Mouse (Mus musculus) embryonic facial prominence, embryonic 14.5 days (tissue): Measurements from ENCODE around the gene Ppp2r2c. TPM values are rescaled to one million over a fixed set of nuclear protein-coding genes. Genes with fewer than 3 reads are reported as not detected.
"Not testable (repeated sequence)": the region's sequence is repeated elsewhere in the genome, so short reads cannot be mapped to it uniquely, and the experiment has no call there.

Source experiments
- ATAC-seq: fragments of 200-750 bp; cut with Nextera tagmentation; 2 replicates; pipeline ENCODE4 v1.8.0; 2017; ENCODE audit warnings: low read depth, moderate number of reproducible peaks, moderate TSS enrichment
- DNase-seq: peaks from one replicate; pipeline ENCODE4 v3.0.0-alpha.2; 2015; ENCODE audit warnings: low spot score
- H3K27ac ChIP-seq: fragments of 300-500 bp; sonication (generic); replicated peaks from 2 replicates; pipeline ENCODE4 v1.5.1; 2014; ENCODE audit warnings: low read depth, mild to moderate bottlenecking, low read length, moderate library complexity
- H3K27me3 ChIP-seq: fragments of 300-500 bp; sonication (generic); replicated peaks from 2 replicates; pipeline ENCODE4 v1.6.1; 2014; ENCODE audit warnings: low read length; ENCODE audit not compliant: control insufficient read depth, insufficient read depth
- H3K36me3 ChIP-seq: fragments of 300-500 bp; sonication (generic); 2 replicates; pipeline ENCODE4 v1.6.1; 2014; ENCODE audit warnings: low read length, mixed read lengths; ENCODE audit not compliant: control insufficient read depth, insufficient read depth
- H3K4me1 ChIP-seq: fragments of 300-500 bp; sonication (generic); 2 replicates; pipeline ENCODE4 v1.6.1; 2014; ENCODE audit warnings: antibody characterized with exemption, low read length; ENCODE audit not compliant: control insufficient read depth, insufficient read depth
- H3K4me2 ChIP-seq: fragments of 300-500 bp; sonication (generic); 2 replicates; pipeline ENCODE4 v1.6.1; 2014; ENCODE audit warnings: low read depth, mild to moderate bottlenecking, low read length, moderate library complexity, mixed read lengths
- H3K4me3 ChIP-seq: fragments of 300-500 bp; sonication (generic); 2 replicates; pipeline ENCODE4 v1.5.1; 2014; ENCODE audit warnings: low read depth, mild to moderate bottlenecking, low read length
- H3K9ac ChIP-seq: fragments of 300-500 bp; sonication (generic); 2 replicates; pipeline ENCODE4 v1.6.1; 2014; ENCODE audit warnings: low read depth, mild to moderate bottlenecking, low read length, moderate library complexity, mixed read lengths
- H3K9me3 ChIP-seq: fragments of 300-500 bp; sonication (generic); 2 replicates; pipeline ENCODE4 v1.6.1; 2016; ENCODE audit warnings: low read length; ENCODE audit not compliant: control insufficient read depth
- WGBS: fragments of 180-500 bp; shearing (Covaris S2); extraction: QIAGEN DNeasy Blood & Tissue Kit; methylation state at CpG from one replicate; pipeline ENCODE4 v1.1.7; 2014; 5-methylcytosine and 5-hydroxymethylcytosine counted together
- polyA plus RNA-seq: library from polyadenylated mRNA; unstranded; fragments of >200 nt; fragmentation: Nextera tagmentation; extraction: Ambion mirVana; gene quantifications from 2 replicates; pipeline ENCODE4 v1.2.1, GENCODE M21; 2014

Gene Ppp2r2c
- polyA plus RNA-seq, 1 experiment from 2014 or later = 3.1 TPM

DNA sequence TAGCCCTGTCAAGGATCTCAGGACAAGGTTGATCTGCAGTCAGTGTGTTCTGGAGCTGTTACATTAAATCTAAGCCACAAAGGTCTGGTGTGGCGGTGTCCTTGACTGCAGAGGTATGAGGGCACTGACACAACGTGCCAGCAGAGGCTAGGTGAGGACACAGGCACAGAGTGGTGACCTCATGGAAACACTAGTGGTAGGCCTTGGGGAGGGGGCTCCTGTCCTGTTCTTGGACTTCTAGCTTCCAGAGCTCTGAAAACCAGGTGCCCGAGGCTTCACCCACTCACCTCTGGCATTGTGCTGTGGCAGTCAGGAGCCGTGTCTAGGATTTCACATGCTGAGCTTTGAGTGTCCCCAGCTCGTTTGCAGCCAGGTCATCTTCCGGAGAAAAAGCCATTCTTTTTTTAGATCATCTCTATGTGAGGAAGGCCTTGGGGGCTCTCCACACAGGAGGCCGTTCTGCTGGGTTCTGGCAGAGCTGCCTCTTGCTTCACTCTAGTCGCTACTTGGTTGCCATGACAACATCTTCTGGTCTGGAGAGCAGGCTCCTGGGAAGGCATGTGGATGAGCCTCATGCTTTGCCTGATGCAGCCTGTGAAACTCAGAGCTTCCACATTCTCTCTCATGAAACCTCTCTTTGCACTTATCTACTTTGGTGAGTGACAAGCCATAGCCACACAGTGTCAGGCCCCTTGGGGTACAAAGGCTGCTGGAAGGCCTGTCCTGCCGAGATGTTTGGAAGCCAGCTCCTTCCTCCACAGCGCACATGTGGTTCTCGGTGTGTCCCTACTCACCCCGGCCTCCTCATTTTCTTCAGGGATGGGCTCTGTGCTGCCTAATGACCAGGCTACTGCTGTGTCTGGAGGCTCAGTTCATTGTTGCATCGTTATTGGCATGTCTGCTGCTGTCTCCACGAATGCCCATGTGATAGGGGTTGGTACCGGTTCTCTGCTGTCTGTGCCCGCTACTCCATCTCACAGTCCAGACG, 67.5 kb downstream of the Ppp2r2c start:
- H3K36me3 ChIP-seq = no peaks in the 10 kb centered on the region
- no peak overlapping the region for H3K27ac ChIP-seq
- 64% methylated on average over 17 of the region's 17 CpGs for WGBS
- H3K27me3 ChIP-seq = no peaks in the 10 kb centered on the region
- no peaks in the 10 kb centered on the region for H3K9me3 ChIP-seq
- no peak overlapping the region for H3K9ac ChIP-seq
- no peak overlapping the region for H3K4me3 ChIP-seq
- ATAC-seq (no peak; the same call in 1 of the 2 replicates), DNase-seq (peak; percentile 81)
- H3K4me1 ChIP-seq = no peaks in the 10 kb centered on the region
- no peak overlapping the region for H3K4me2 ChIP-seq

DNA sequence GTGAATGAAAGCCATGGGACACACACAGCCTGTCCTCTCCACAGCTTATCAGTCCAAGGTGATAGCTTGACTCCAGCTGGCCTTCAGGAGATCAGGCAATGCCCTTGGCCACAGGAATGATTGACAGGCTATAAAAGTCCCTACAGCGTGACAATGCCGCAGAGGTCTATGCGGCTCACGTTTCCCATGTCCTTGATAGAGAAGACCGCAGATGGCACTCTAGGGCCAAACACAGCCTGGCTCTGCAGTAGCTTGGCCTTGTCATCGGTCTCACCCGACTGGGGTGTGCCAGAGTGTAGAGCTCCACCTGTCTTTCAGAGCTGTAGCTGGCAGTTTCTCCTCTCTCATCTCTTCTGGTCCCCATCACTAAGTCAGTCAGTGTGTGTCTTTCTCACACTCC, 68.2 kb downstream of the Ppp2r2c start:
- no peak overlapping the region for H3K9ac ChIP-seq
- no peaks in the 10 kb centered on the region for H3K27me3 ChIP-seq
- H3K4me3 ChIP-seq = no peak overlapping the region
- no peak overlapping the region for H3K4me2 ChIP-seq
- no peaks in the 10 kb centered on the region for H3K36me3 ChIP-seq
- DNase-seq = no peak
- no peak for ATAC-seq
- WGBS = 85% methylated on average over 7 of the region's 7 CpGs
- no peak overlapping the region for H3K27ac ChIP-seq
- no peaks in the 10 kb centered on the region for H3K9me3 ChIP-seq
- no peaks in the 10 kb centered on the region for H3K4me1 ChIP-seq

GRCm38 (mm10) chr5:36938021-36938420, 69.7 kb downstream of the Ppp2r2c start:
- Histone ChIP-seq H3K4me3 (no peak overlapping the region), H3K4me1 (no peaks in the 10 kb centered on the region), H3K9ac (no peak overlapping the region), H3K27me3 (no peaks in the 10 kb centered on the region), H3K4me2 (no peak overlapping the region), H3K27ac (no peak overlapping the region), H3K36me3 (no peaks in the 10 kb centered on the region), H3K9me3 (no peaks in the 10 kb centered on the region)
- 93% methylated on average over 5 of the region's 5 CpGs for WGBS
- DNase-seq = no peak
- no peak for ATAC-seq

- H3K27ac ChIP-seq, ATAC-seq, H3K4me1 ChIP-seq, H3K9ac ChIP-seq, DNase-seq, H3K27me3 ChIP-seq, H3K9me3 ChIP-seq, H3K4me3 ChIP-seq, H3K4me2 ChIP-seq, H3K36me3 ChIP-seq: not testable (repeated sequence)
- 76% methylated on average over 2 of the region's 2 CpGs for WGBS
These were observed 70.7 kb downstream of the Ppp2r2c start for GRCm38 (mm10) chr5:36938991-36939390.

DNA sequence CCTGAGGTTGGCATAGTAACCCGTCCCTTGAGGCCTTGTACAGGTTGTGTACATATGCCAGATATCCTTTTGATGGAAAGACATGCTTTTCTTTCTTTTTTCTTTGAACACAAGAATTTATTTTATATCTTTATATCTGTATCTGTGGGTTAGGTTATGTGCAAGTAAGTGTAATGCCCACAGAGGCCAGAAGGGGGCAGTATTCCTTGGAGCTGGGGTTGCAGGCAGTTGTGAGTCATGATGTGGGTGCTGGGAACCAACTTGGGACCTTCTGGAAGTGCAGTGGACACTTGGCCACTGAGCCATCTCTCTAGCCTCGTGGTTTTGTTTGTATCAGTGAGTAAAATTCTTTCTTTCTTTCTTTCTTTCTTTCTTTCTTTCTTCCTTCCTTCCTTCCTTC, 74.1 kb downstream of the Ppp2r2c start:
- ATAC-seq (no peak), DNase-seq (no peak)
- no peaks in the 10 kb centered on the region for H3K4me1 ChIP-seq
- no peaks in the 10 kb centered on the region for H3K36me3 ChIP-seq
- no peak overlapping the region for H3K9ac ChIP-seq
- H3K9me3 ChIP-seq = no peaks in the 10 kb centered on the region
- 79% methylated on average over 2 of the region's 2 CpGs for WGBS
- no peak overlapping the region for H3K4me3 ChIP-seq
- H3K27me3 ChIP-seq = no peaks in the 10 kb centered on the region
- no peak overlapping the region for H3K27ac ChIP-seq
- H3K4me2 ChIP-seq = no peak overlapping the region

DNA sequence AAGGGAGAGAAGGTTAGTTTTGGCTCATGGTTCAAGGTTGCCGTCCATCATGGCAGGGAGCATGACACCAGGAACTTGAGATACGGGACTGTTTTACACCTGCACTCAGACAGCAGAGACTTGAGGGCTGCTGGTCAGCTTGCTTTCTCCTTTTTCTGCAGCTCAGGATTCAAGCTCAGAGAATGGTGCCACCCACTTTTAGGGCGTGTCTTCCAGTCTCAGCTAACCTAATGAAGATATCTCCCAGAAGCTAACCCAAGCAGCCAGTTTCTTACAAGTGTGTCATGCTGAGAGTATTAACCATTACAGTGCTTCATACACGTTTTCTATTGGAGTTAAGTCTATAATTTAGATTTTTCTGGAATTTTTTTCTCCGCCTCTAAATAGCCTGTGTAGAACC, 76.2 kb downstream of the Ppp2r2c start:
- DNase-seq (no peak), ATAC-seq (no peak)
- Histone ChIP-seq H3K4me1 (no peaks in the 10 kb centered on the region), H3K4me3 (no peak overlapping the region), H3K27me3 (no peaks in the 10 kb centered on the region), H3K27ac (no peak overlapping the region), H3K9ac (no peak overlapping the region), H3K9me3 (no peaks in the 10 kb centered on the region), H3K36me3 (no peaks in the 10 kb centered on the region), H3K4me2 (no peak overlapping the region)
- 54% methylated on average over 5 of the region's 5 CpGs for WGBS

DNA sequence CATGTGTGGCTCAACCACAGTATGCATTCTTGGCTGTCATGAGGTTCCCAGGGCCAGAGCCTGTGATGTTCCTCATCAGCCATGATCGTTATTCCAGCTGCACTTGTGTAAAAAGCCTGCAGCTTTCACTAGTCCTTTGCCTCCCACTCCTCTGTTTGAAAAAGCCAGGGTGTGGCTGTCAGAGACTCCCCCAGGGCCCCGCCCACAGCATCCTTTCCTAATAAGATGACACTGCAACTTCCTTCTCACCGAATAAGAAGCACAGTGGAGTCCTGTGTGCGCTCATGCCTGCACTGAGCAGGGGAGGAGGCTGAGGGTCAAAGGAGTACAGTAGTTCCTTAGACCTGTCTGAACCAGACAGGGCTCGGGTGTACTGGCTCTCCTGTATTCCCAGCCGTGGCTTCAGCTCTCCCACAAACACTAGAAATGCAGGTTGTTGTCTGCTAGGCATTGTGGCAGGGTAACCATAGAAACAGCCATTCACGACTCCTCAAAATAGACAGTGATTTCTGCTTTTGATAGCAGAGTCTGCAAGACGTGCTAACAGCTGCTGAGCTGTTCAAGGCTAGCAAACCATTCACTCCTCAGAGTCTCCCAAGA, 76.9 kb downstream of the Ppp2r2c start:
- Histone ChIP-seq H3K4me3 (no peak overlapping the region), H3K9me3 (no peaks in the 10 kb centered on the region), H3K27ac (no peak overlapping the region), H3K36me3 (no peaks in the 10 kb centered on the region), H3K9ac (no peak overlapping the region), H3K27me3 (no peaks in the 10 kb centered on the region), H3K4me1 (no peaks in the 10 kb centered on the region), H3K4me2 (no peak overlapping the region)
- WGBS = 42% methylated on average over 8 of the region's 8 CpGs
- ATAC-seq (no peak), DNase-seq (no peak)

- peak; percentile 9; the same call in 1 of the 2 replicates for ATAC-seq
These were observed 77.4 kb downstream of the Ppp2r2c start for GRCm38 (mm10) chr5:36945713-36946112.

More at GRCm38 (mm10) chr5:36945713-36946112, 77.4 kb downstream of the Ppp2r2c start:
- DNase-seq = no peak
- H3K9ac ChIP-seq = no peak overlapping the region
- H3K4me2 ChIP-seq = no peak overlapping the region
- 80% methylated on average over 2 of the region's 2 CpGs for WGBS
- no peaks in the 10 kb centered on the region for H3K4me1 ChIP-seq
- no peaks in the 10 kb centered on the region for H3K27me3 ChIP-seq
- no peak overlapping the region for H3K4me3 ChIP-seq
- no peaks in the 10 kb centered on the region for H3K36me3 ChIP-seq
- no peak overlapping the region for H3K27ac ChIP-seq
- no peaks in the 10 kb centered on the region for H3K9me3 ChIP-seq
